Mouse (Mus musculus): ENCODE data around the gene Tbc1d15. TPM values are rescaled to one million over a fixed set of nuclear protein-coding genes. Genes with fewer than 3 reads are reported as not detected.

The Tbc1d15 gene
- polyA plus RNA-seq, 1 experiment from 2014 or later, result 44.7 TPM

DNA sequence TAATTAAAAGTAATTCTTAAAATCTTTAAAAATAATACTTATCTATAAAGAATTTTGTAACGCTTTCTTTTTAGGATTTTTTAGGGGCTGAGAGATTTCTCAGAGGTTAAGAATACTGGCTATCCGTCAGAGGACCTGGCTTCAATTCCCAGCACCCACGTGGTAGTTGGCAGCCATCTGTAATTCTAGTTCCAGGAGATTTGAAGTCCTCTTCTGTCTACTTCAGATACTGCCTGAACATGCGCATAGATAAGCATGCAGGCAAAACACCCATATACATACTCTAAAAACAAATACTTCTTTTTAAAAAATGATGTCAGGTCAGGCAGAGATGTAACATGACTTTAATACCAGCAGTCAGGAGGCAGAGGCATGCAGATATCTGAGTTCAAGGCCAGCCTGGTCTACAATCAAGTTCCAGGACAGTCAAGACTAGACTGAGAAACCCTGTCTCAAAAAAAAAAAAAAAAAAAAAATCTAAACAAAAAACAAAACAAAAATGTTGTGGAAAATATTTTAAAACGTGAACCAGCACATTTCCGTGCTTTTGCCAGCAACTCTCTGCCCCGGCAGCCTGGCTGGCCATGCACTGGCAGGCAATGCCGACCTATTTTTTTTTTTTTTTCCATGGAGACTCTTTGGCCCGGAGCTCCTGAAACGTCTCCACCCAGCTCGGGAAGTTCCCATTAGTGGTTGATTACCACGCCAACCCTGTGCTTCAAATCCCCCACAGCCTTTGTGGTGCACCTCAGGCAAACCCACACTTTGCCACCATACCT is 19.5 kb upstream of the Tbc1d15 start:
- DNase-seq (ENCODE audit: extremely low spot score, low spot score), result no peak
- 90% methylated on average over 12 of the region's 12 CpGs for WGBS
- no peaks in the 10 kb centered on the region for H3K4me1 ChIP-seq
- no peak overlapping the region for H3K4me3 ChIP-seq
- no peak overlapping the region for H3K27ac ChIP-seq
- no peaks in the 10 kb centered on the region for H3K9me3 ChIP-seq
- no peaks in the 10 kb centered on the region for H3K27me3 ChIP-seq (ENCODE audit: poor library complexity, severe bottlenecking)
- no peaks in the 10 kb centered on the region for H3K36me3 ChIP-seq (replicated peaks)

DNA sequence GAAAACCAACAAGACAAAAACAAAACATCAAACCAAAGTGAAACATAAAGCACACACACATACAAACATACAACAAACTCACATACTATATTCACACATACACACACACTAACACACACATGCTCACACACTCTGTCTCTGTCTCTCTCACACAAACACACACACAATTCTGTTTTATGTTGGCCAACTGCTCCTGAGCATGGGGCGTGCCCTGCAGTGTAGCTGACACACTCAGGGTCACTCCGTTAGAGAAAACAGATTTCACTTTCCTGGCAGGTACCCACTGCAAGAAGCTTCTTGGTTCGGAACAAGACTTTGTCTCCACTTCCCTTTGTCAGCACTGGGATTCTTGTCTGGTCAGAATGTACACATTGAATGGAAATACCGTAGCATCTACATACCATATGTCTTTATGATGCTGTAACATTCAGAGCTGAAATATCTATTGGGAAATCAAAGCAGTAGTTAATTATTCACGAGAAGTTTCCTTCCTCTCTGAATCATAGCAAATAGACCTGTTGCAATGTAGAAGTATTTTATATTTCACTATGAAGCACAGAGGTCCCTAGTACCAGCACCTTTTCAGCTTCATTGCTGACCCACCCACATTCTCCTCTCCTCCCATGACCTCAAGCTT is 11.8 kb upstream of the Tbc1d15 start:
- no peaks in the 10 kb centered on the region for H3K4me1 ChIP-seq
- peaks cover 5% of the 10 kb centered on the region; the same call in 1 of the 2 replicates for H3K9me3 ChIP-seq
- DNase-seq (ENCODE audit: extremely low spot score, low spot score), result no peak
- no peaks in the 10 kb centered on the region for H3K27me3 ChIP-seq (ENCODE audit: poor library complexity, severe bottlenecking)
- 80% methylated on average over 5 of the region's 5 CpGs for WGBS
- no peak overlapping the region for H3K4me3 ChIP-seq
- H3K36me3 ChIP-seq (replicated peaks), result no peaks in the 10 kb centered on the region
- no peak overlapping the region for H3K27ac ChIP-seq

DNA sequence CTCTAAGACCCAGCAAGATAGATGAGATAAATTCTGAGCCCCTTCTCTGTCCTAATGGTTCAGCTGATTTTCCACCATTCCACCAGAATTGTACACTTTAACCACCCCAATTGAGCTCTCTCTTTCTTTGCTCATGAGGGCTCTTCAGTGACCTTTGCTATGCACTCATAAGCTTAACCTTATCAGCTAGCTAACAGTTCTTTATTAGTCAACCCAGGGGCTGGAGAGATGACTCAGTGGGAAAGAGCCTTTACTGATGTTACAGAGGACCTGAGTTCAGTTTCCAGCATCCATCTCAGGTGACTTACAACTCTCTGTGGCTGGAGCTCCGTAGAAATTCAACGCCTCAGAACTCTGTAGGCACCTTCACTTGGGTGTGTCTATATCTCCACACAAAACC is 11.0 kb upstream of the Tbc1d15 start:
- Histone ChIP-seq H3K9me3 (peaks cover 5% of the 10 kb centered on the region; the same call in 1 of the 2 replicates), H3K4me1 (no peaks in the 10 kb centered on the region), H3K4me3 (no peak overlapping the region), H3K27ac (no peak overlapping the region), H3K27me3 (ENCODE audit: poor library complexity, severe bottlenecking) (no peaks in the 10 kb centered on the region), H3K36me3 (replicated peaks) (no peaks in the 10 kb centered on the region)
- WGBS, result 89% methylated on average over 2 of the region's 2 CpGs
- DNase-seq (ENCODE audit: extremely low spot score, low spot score), result no peak

DNA sequence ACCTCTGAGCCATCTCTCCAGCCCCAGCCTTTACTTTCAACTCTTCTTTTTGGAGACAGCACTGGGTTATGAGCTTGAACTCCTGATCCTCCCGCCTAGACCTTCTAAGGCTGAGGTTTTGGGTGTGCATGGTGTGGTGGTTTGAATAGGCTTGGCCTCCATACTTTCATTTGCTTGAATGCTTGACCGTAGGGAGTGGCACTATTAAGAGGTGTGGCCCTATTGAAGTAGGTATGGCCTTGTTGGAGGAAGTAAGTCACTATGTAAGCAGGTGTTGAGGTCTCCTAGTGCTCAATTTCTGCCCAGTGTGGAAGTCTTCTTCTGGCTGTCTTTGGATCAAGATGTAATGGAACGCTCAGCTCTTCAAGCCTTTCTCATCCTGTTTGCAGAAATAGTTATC is 10.2 kb upstream of the Tbc1d15 start:
- no peak for DNase-seq (ENCODE audit: extremely low spot score, low spot score)
- Histone ChIP-seq H3K27me3 (ENCODE audit: poor library complexity, severe bottlenecking) (no peaks in the 10 kb centered on the region), H3K27ac (no peak overlapping the region), H3K4me1 (no peaks in the 10 kb centered on the region), H3K36me3 (replicated peaks) (no peaks in the 10 kb centered on the region), H3K4me3 (no peak overlapping the region), H3K9me3 (peaks cover 5% of the 10 kb centered on the region; the same call in 1 of the 2 replicates)
- 84% methylated on average over 3 of the region's 3 CpGs for WGBS

DNA sequence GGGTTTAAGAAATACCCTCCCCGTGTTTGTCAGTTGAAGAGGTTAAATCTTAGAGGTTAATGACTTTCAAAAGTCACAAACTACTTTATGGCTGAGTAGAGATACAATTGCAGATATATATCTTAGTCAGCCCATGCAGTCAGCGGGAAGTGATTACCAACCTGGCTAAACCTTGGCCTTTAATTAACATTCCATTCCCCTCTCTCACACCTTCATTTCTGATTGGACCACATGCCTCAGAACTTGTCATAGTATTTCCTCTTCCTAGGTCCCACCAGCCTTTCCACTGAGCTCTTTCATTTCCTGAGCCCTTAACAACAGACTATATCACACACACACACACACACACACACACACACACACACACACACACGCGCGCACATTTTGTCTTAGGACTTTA is 4.9 kb upstream of the Tbc1d15 start:
- Histone ChIP-seq H3K27ac (no peak overlapping the region), H3K27me3 (ENCODE audit: poor library complexity, severe bottlenecking) (no peaks in the 10 kb centered on the region), H3K9me3 (peaks cover 5% of the 10 kb centered on the region; the same call in 1 of the 2 replicates), H3K4me1 (peaks cover 7% of the 10 kb centered on the region), H3K36me3 (replicated peaks) (no peaks in the 10 kb centered on the region), H3K4me3 (no peak overlapping the region)
- DNase-seq (ENCODE audit: extremely low spot score, low spot score), result no peak
- WGBS, result 84% methylated on average over 5 of the region's 5 CpGs

DNA sequence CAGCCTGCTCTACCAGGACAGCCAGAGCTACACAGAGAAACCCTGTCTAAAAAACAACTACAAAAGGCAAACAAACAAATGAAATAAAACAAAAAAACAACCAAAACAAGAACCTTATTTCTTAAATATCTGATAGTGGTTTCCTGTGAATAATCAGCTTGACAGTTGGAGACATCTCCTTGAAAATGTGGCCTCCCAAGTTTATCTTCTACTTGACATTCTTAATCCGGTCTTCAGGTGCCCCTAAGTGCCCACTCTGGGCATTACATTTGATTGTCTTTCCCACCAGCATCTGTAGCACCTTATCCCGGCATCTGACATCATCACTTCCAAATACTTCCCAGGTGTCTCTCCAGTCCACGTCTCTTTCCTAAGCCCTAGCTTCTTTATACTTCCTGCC is 2.3 kb upstream of the Tbc1d15 start:
- Histone ChIP-seq H3K27me3 (ENCODE audit: poor library complexity, severe bottlenecking) (no peaks in the 10 kb centered on the region), H3K27ac (no peak overlapping the region), H3K4me3 (no peak overlapping the region), H3K9me3 (no peaks in the 10 kb centered on the region), H3K36me3 (replicated peaks) (no peaks in the 10 kb centered on the region), H3K4me1 (peaks cover 26% of the 10 kb centered on the region)
- no peak for DNase-seq (ENCODE audit: extremely low spot score, low spot score)
- 75% methylated on average over 3 of the region's 3 CpGs for WGBS

DNA sequence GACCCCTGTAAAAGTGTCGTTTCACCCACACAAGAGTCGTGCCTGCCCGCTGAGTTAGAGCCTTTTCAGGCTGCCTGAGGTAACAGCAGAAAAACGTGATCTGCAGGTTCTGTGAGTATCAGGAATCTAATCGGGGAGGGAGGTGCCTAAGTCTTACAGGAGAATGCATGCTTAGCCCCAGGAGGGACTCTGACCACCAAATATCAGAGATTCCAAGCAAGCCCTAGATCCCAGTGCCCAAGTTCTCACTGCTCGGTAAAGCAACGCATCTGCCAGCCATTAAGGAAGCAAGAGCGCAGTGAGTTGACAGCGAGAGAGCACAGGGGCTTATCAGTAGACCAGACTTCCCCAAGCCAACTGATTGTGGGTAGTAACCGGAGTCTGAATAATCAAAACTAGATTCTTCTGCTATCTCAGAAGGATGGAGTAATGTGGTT is 1.1 kb upstream of the Tbc1d15 start:
- H3K9me3 ChIP-seq, result no peaks in the 10 kb centered on the region
- H3K27ac ChIP-seq, result peak overlapping the region; percentile 89
- 10% methylated on average over 10 of the region's 10 CpGs for WGBS
- H3K4me3 ChIP-seq, result peak overlapping the region; percentile 94
- peak; percentile 32 for DNase-seq (ENCODE audit: extremely low spot score, low spot score)
- H3K4me1 ChIP-seq, result peaks cover 35% of the 10 kb centered on the region
- no peaks in the 10 kb centered on the region for H3K27me3 ChIP-seq (ENCODE audit: poor library complexity, severe bottlenecking)
- H3K36me3 ChIP-seq (replicated peaks), result no peaks in the 10 kb centered on the region

DNA sequence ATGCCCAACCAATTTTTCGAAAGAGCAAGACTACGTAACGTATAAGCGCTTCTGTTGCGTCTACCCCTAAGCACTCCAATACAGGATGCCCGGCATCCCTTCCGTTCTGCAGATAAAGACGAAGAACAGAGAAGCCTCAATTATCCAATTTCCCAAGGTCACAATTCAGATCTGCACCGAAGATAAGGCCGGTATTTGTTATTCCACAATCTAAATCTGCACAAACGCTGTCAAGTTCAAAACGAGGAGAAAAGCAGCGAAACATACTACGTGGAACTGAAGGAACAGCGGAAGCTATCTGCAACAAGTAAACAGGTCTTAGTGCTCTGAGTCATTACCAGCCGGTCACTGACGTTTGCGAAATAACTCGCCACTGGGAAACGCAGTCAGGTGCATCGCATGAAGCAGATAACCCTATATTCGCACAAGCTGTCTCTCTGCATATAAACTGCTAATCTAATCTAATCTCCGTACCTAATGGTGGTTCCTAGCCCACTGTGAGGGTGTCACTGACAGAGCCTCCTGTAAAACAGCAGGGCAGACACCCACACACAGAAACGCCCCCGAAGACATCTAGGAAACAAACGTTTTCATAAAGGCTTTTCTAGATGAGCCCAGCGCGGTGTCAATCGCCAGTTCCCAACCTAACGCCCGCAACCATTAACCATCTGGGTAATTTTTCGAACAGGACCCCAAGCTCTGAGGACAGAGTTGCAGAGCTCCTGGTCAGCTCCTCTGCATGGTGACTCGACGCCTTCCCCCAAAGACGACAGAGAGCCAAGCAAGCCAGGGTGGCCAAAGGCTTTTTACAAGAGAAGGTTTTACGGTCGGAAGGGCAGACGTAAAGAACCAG is 806 bp downstream of the Tbc1d15 start:
- Histone ChIP-seq H3K27me3 (ENCODE audit: poor library complexity, severe bottlenecking) (no peaks in the 10 kb centered on the region), H3K36me3 (replicated peaks) (no peaks in the 10 kb centered on the region), H3K4me3 (peak overlapping the region; percentile 94), H3K9me3 (no peaks in the 10 kb centered on the region), H3K4me1 (peaks cover 35% of the 10 kb centered on the region), H3K27ac (peak overlapping the region; percentile 89)
- no peak for DNase-seq (ENCODE audit: extremely low spot score, low spot score)
- 32% methylated on average over 38 of the region's 38 CpGs for WGBS

DNA sequence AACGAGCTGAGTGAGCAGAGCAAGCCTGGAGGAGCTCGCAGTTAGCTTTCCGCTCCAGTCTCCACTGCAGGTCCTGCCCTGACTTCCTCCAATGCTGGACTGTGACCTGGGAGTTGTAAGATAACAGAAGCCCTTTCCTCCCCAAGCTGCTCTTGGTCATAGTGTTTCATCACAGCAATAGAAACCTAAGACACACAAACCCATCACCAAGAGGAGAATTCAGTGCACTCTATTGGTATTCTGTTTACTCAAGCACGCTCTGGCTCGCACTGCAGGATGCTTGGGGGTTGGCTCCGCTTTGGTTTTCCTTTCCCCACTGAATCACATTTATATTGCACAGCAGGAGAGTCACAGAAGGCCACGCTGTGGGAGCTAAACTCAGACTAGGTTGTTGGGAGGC is 3.2 kb downstream of the Tbc1d15 start:
- H3K27ac ChIP-seq, result no peak overlapping the region
- 57% methylated on average over 7 of the region's 7 CpGs for WGBS

DNA sequence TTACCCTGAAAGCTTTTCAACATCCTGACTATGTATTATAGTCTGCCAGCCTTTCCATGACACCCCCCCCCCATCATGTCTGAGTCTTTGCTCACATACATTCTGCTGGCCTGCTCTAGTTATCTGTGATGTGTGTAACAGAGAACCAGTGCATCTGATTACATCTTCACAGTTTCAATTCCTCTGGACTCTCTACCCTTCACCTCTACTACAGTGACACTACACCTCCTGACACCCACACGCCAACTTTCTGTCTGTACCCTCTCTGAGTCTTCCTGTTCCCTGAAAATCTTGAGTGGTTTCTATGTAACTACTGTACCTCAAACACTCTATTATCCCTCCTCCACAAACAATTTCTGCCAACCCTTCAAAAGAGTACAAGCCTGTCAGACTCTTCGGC is 5.8 kb downstream of the Tbc1d15 start:
- H3K9me3 ChIP-seq, result no peaks in the 10 kb centered on the region
- H3K36me3 ChIP-seq (replicated peaks), result peaks cover under 1% of the 10 kb centered on the region
- H3K4me3 ChIP-seq, result no peak overlapping the region
- H3K4me1 ChIP-seq, result peaks cover 27% of the 10 kb centered on the region
- no peaks in the 10 kb centered on the region for H3K27me3 ChIP-seq (ENCODE audit: poor library complexity, severe bottlenecking)
- H3K27ac ChIP-seq, result no peak overlapping the region
- no peak for DNase-seq (ENCODE audit: extremely low spot score, low spot score)
- 91% methylated on average over 2 of the region's 2 CpGs for WGBS

More for the DNA sequence above, 3.2 kb downstream of the Tbc1d15 start:
- no peak for DNase-seq (ENCODE audit: extremely low spot score, low spot score)
- Histone ChIP-seq H3K36me3 (replicated peaks) (no peaks in the 10 kb centered on the region), H3K4me3 (no peak overlapping the region), H3K9me3 (no peaks in the 10 kb centered on the region), H3K4me1 (peaks cover 35% of the 10 kb centered on the region), H3K27me3 (ENCODE audit: poor library complexity, severe bottlenecking) (no peaks in the 10 kb centered on the region)

DNA sequence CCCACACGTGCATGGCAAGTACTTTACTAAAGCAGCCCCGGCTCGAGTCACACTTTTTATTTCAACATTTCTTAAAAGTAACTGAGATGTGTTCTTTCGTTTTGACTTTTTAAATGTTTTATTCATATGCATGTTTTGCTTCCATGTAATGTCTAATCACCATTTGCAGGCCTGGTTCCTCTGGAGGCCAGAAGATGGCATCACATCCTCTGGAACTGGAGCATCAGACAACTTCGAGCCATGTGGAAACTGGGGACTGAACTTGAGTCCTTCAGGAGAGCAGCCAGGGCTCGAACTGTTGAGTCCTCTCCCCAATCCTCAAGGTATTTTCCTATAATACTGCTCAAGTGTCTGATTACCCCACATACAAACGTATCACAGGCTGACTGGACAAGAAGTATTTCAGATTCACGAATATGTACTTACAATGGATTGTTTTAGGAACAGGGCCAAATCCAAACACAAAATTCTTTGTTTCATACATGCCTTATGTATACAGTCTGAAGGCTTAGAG is 10.1 kb downstream of the Tbc1d15 start:
- DNase-seq (ENCODE audit: extremely low spot score, low spot score), result no peak
- H3K36me3 ChIP-seq (replicated peaks), result peaks cover 25% of the 10 kb centered on the region
- H3K4me3 ChIP-seq, result no peak overlapping the region
- H3K9me3 ChIP-seq, result no peaks in the 10 kb centered on the region
- 88% methylated on average over 8 of the region's 8 CpGs for WGBS
- no peaks in the 10 kb centered on the region for H3K4me1 ChIP-seq
- H3K27me3 ChIP-seq (ENCODE audit: poor library complexity, severe bottlenecking), result no peaks in the 10 kb centered on the region
- no peak overlapping the region for H3K27ac ChIP-seq

DNA sequence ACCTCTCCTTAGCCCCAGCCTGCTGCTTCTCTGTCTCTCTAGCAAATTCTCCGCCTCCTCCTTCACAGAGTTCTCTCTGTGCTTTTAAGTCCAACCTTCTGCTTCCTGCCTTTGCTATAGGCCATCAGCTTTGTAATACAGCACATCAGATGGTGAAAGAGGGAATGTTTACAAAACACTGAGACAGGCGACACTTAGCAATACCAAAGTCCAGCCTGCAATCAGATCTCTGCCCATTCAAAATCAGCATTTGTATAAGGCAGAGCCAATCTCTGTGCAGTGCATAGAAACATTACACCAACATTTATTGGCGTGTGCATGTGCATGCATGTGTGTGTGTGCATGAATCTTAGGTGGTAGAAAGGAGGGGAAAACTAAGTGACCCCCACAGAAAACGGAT is 13.3 kb downstream of the Tbc1d15 start:
- H3K27me3 ChIP-seq (ENCODE audit: poor library complexity, severe bottlenecking), result no peaks in the 10 kb centered on the region
- 90% methylated on average over 4 of the region's 4 CpGs for WGBS
- DNase-seq (ENCODE audit: extremely low spot score, low spot score), result no peak
- H3K4me1 ChIP-seq, result no peaks in the 10 kb centered on the region
- no peaks in the 10 kb centered on the region for H3K9me3 ChIP-seq
- peaks cover 29% of the 10 kb centered on the region for H3K36me3 ChIP-seq (replicated peaks)
- H3K4me3 ChIP-seq, result no peak overlapping the region
- H3K27ac ChIP-seq, result no peak overlapping the region
